Mouse (Mus musculus) neural tube, embryonic 11.5 days (tissue): ENCODE results near the gene Tbcd. TPM values are rescaled to one million over a fixed set of nuclear protein-coding genes. Genes with fewer than 3 reads are reported as not detected.

Source experiments
- ATAC-seq: fragments of 200-750 bp; cut with Nextera tagmentation; 2 replicates; pipeline ENCODE4 v1.8.0; 2017; ENCODE audit warnings: moderate number of reproducible peaks, mild to moderate bottlenecking, moderate TSS enrichment, moderate library complexity; ENCODE audit not compliant: insufficient read depth, low FRiP score, low TSS enrichment
- DNase-seq: peaks from one replicate; pipeline ENCODE4 v3.0.0-alpha.2; 2015; ENCODE audit warnings: low spot score
- H3K27ac ChIP-seq: fragments of 300-500 bp; sonication (generic); 2 replicates; pipeline ENCODE4 v1.5.1; 2014; ENCODE audit warnings: low read depth, mild to moderate bottlenecking, low read length
- H3K27me3 ChIP-seq: fragments of 300-500 bp; sonication (generic); 2 replicates; pipeline ENCODE4 v1.6.1; 2014; ENCODE audit warnings: mild to moderate bottlenecking, low read length, mixed read lengths; ENCODE audit not compliant: control insufficient read depth, insufficient read depth
- H3K36me3 ChIP-seq: fragments of 300-500 bp; sonication (generic); 2 replicates; pipeline ENCODE4 v1.6.1; 2014; ENCODE audit warnings: mild to moderate bottlenecking, low read length, moderate library complexity, mixed read lengths; ENCODE audit not compliant: control insufficient read depth, insufficient read depth
- H3K4me1 ChIP-seq: fragments of 300-500 bp; sonication (generic); 2 replicates; pipeline ENCODE4 v1.6.1; 2014; ENCODE audit warnings: low read length, mixed read lengths; ENCODE audit not compliant: control insufficient read depth, insufficient read depth
- H3K4me2 ChIP-seq: fragments of 300-500 bp; sonication (generic); 2 replicates; pipeline ENCODE4 v1.6.1; 2014; ENCODE audit warnings: low read depth, mild to moderate bottlenecking, moderate library complexity
- H3K4me3 ChIP-seq: fragments of 300-500 bp; sonication (generic); 2 replicates; pipeline ENCODE4 v1.5.1; 2014; ENCODE audit warnings: low read depth, low read length
- H3K9ac ChIP-seq: fragments of 300-500 bp; sonication (generic); 2 replicates; pipeline ENCODE4 v1.6.1; 2014; ENCODE audit warnings: mild to moderate bottlenecking, low read length
- H3K9me3 ChIP-seq: fragments of 300-500 bp; sonication (generic); 2 replicates; pipeline ENCODE4 v1.6.1; 2016; ENCODE audit warnings: low read length; ENCODE audit not compliant: control insufficient read depth
- WGBS: fragments of 180-500 bp; shearing (Covaris S2); extraction: QIAGEN DNeasy Blood & Tissue Kit; methylation state at CpG from one replicate; pipeline ENCODE4 v1.1.7; 2014; 5-methylcytosine and 5-hydroxymethylcytosine counted together
- polyA plus RNA-seq: library from polyadenylated mRNA; unstranded; fragments of >200 nt; fragmentation: Nextera tagmentation; extraction: Ambion mirVana; gene quantifications from 2 replicates; pipeline ENCODE4 v1.2.1, GENCODE M21; 2014

Gene Tbcd
- polyA plus RNA-seq, 1 experiment from 2014 or later, result 51.6 TPM

DNA sequence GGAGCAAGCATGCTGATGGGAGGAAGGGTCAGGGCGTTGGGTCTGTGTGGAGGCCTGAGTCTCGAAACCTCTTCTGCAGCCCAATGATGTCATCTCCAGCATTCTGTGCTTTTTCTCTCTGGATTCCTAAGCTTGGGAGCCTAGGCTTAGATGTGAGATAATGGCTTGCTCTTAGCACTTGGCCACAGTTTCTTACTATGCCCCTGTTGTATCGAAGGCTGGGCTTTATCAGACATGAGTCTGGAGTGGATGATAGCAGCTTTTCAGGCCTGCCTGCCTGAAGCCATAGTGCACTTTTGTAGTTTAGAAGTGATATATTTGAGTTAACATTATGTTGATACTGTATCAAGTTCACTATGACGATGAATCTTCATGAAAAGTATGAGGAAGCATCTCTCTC is 49.8 kb downstream of the Tbcd start:
- no peak overlapping the region for H3K4me3 ChIP-seq
- H3K36me3 ChIP-seq, result 0 out of 2 replicates have a peak, but pooled peaks cover 4% of the 10 kb centered on the region
- ATAC-seq (no peak), DNase-seq (no peak)
- 89% methylated on average over 4 of the region's 4 CpGs for WGBS
- H3K4me1 ChIP-seq, result no peaks in the 10 kb centered on the region
- H3K4me2 ChIP-seq, result no peak overlapping the region
- H3K27ac ChIP-seq, result no peak overlapping the region
- H3K27me3 ChIP-seq, result no peaks in the 10 kb centered on the region
- no peaks in the 10 kb centered on the region for H3K9me3 ChIP-seq
- H3K9ac ChIP-seq, result no peak overlapping the region

DNA sequence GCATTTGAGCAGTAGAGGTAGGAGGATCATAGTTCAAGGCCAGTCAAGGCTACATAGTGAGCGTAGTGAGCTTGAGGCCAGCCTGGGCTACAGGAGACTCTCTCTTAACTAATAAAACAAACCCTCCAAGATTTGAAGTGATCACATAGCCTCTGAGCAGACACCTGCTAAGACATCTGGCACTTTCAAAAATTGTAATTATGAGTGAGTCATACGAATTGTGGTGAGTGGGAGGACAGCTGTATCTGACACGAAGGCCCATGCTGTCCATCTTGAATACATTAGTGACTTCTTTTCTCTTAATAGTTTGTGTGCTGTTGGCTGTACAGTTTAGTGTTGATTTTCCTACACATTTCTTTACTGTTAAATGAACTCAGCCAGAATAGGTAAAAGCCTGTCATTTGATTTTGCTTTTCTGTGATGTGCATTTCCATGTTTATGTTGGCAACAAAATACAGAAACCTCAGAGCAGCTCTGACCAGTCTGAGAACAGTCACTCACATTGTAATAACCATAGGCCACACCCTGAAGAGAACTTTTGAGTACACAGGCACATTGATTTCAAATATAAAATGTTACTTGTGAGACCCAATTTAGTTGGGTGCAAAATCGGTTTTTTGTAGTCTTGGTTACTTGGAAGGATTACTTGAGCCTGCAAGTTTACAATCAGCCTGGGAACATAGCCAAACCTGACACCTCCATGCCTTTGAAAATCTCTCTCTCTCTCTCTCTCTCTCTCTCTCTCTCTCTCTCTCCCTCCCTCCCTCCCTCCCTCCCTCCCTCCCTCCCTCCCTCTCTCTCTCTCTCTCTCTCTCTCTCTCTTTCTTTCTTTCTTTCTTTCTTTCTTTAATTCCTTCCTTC is 50.5 kb downstream of the Tbcd start:
- Histone ChIP-seq H3K27ac (no peak overlapping the region), H3K27me3 (no peaks in the 10 kb centered on the region), H3K9me3 (no peaks in the 10 kb centered on the region), H3K36me3 (0 out of 2 replicates have a peak, but pooled peaks cover 2% of the 10 kb centered on the region), H3K4me2 (no peak overlapping the region), H3K4me3 (no peak overlapping the region), H3K9ac (no peak overlapping the region), H3K4me1 (no peaks in the 10 kb centered on the region)
- no peak for DNase-seq
- 87% methylated on average over 4 of the region's 4 CpGs for WGBS
- no peak for ATAC-seq

DNA sequence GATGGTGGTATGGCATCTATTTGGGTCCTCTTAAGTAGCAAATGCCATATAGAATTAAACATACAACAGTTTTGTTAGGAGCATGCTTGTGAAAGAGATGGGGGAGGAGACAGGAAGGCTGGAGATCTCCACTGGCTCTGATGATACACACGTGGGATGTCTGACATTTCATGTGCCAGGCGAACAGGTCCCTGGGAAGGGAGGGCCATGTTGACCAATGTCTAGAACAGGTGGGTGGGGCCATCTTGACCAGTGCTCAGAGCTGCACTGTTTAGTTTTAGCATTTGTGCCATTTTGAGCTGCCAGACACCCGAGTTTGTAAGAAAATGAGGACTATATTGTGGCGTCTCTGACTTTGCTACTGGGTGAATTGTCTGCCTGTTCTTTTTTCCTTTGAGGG is 56.7 kb downstream of the Tbcd start:
- Histone ChIP-seq H3K9ac (no peak overlapping the region), H3K4me1 (no peaks in the 10 kb centered on the region), H3K4me2 (no peak overlapping the region), H3K9me3 (no peaks in the 10 kb centered on the region), H3K27me3 (no peaks in the 10 kb centered on the region), H3K27ac (no peak overlapping the region), H3K4me3 (no peak overlapping the region), H3K36me3 (no peaks in the 10 kb centered on the region)
- 84% methylated on average over 4 of the region's 4 CpGs for WGBS
- ATAC-seq (no peak), DNase-seq (no peak)

DNA sequence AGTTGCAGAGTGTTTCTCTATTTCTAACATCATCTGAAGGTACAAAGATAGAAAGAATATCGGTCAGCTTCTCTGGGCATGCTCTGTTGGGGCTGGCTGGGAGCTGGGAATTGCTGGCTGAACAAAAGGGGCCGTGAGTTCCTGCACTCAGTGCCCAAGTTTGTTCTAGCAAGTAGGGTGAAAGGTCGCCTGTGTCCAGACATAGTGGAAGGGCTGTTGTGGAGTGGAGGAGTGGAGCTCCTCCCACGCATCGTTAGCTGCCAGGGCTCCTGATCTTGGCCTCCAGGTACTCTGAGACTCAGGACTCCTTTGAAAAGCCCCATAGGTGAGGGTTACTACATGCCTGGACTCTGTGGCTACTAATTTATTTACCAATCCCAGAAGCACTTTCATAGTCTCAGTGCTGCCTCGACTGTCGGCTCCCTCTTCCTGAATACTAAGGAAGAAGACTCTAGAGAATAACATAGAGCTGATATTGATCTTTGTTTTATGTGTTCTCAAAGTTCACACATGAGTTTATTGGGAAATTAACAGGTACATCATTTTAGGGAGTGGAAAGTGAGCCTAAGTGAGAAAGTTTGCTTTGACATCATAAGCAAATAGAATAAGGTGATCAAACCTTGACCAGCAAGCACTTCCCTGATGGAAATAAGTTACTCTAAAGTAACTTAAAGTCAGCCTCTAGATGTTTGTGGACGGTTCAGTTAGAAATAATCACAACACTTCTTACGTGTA is 58.9 kb downstream of the Tbcd start:
- no peak for ATAC-seq
- WGBS, result 82% methylated on average over 9 of the region's 9 CpGs

GRCm38 (mm10) chr11:121512896-121513572 is 61.3 kb downstream of the Tbcd start:
- H3K9me3 ChIP-seq, result no peaks in the 10 kb centered on the region
- ATAC-seq (no peak), DNase-seq (no peak)
- H3K4me2 ChIP-seq, result no peak overlapping the region
- 91% methylated on average over 8 of the region's 8 CpGs for WGBS
- no peak overlapping the region for H3K27ac ChIP-seq
- no peak overlapping the region for H3K4me3 ChIP-seq
- H3K4me1 ChIP-seq, result no peaks in the 10 kb centered on the region
- H3K9ac ChIP-seq, result no peak overlapping the region
- no peaks in the 10 kb centered on the region for H3K36me3 ChIP-seq
- H3K27me3 ChIP-seq, result no peaks in the 10 kb centered on the region

More for the DNA sequence above, 58.9 kb downstream of the Tbcd start:
- no peaks in the 10 kb centered on the region for H3K27me3 ChIP-seq
- no peak overlapping the region for H3K9ac ChIP-seq
- DNase-seq, result no peak
- H3K27ac ChIP-seq, result no peak overlapping the region
- no peaks in the 10 kb centered on the region for H3K36me3 ChIP-seq
- no peak overlapping the region for H3K4me2 ChIP-seq
- H3K9me3 ChIP-seq, result no peaks in the 10 kb centered on the region
- H3K4me3 ChIP-seq, result no peak overlapping the region
- no peaks in the 10 kb centered on the region for H3K4me1 ChIP-seq

- Histone ChIP-seq H3K9ac (no peak overlapping the region), H3K4me1 (no peaks in the 10 kb centered on the region)
- WGBS, result 86% methylated on average over 9 of the region's 9 CpGs
Observed at GRCm38 (mm10) chr11:121515996-121516395, 64.2 kb downstream of the Tbcd start.

GRCm38 (mm10) chr11:121516906-121517305 is 65.2 kb downstream of the Tbcd start:
- Histone ChIP-seq H3K27ac (no peak overlapping the region), H3K4me3 (no peak overlapping the region), H3K9me3 (no peaks in the 10 kb centered on the region), H3K4me2 (no peak overlapping the region), H3K36me3 (no peaks in the 10 kb centered on the region), H3K4me1 (no peaks in the 10 kb centered on the region), H3K9ac (no peak overlapping the region), H3K27me3 (no peaks in the 10 kb centered on the region)
- 84% methylated on average over 3 of the region's 3 CpGs for WGBS
- ATAC-seq (no peak), DNase-seq (no peak)

More at GRCm38 (mm10) chr11:121515996-121516395, 64.2 kb downstream of the Tbcd start:
- Histone ChIP-seq H3K4me2 (no peak overlapping the region), H3K27ac (no peak overlapping the region), H3K36me3 (no peaks in the 10 kb centered on the region), H3K4me3 (no peak overlapping the region), H3K9me3 (no peaks in the 10 kb centered on the region), H3K27me3 (no peaks in the 10 kb centered on the region)
- DNase-seq (no peak), ATAC-seq (no peak)

DNA sequence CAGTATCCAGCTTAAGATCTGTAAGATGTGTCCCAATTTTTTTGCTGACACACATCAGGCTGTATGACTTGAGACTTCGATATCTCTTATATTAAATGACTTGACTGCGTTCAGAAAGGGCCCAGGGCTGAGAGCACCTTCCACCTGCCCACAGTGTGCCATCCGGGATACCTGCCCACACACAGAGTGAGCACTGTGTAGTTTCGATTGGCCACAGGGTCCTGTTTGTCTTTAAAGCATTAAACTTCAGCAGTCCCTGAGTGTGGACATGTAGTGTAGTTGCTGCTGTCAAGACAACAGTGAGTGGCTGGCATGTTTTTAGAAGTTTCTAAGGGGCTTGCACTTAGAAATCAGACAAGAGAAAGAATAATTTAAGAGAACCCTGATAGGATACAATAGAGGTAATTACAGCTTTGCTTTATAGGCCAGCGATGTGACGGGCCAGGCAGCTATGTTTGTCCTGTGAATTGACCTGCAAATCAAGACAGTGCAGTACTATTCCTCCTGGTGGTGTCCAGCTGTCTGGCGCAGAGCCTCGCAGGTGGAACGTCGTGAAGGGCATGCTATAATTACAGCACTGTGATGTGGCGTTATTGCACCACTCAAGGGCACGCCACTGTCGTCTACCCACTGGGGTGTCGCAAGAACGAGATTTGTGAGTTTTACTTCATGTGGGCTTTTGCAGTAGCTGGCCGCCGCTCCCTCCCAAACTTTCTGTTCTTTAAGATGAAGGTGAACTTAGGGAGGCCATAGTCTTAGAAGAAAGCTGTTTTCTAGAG is 66.1 kb downstream of the Tbcd start:
- no peak overlapping the region for H3K9ac ChIP-seq
- no peaks in the 10 kb centered on the region for H3K4me1 ChIP-seq
- H3K27me3 ChIP-seq, result no peaks in the 10 kb centered on the region
- H3K4me2 ChIP-seq, result no peak overlapping the region
- 69% methylated on average over 17 of the region's 17 CpGs for WGBS
- H3K4me3 ChIP-seq, result no peak overlapping the region
- no peaks in the 10 kb centered on the region for H3K9me3 ChIP-seq
- no peak overlapping the region for H3K27ac ChIP-seq
- no peaks in the 10 kb centered on the region for H3K36me3 ChIP-seq
- ATAC-seq (no peak), DNase-seq (no peak)
